Mouse (Mus musculus): ENCODE data around the gene Ncor2.

Ncor2 gene

DNA sequence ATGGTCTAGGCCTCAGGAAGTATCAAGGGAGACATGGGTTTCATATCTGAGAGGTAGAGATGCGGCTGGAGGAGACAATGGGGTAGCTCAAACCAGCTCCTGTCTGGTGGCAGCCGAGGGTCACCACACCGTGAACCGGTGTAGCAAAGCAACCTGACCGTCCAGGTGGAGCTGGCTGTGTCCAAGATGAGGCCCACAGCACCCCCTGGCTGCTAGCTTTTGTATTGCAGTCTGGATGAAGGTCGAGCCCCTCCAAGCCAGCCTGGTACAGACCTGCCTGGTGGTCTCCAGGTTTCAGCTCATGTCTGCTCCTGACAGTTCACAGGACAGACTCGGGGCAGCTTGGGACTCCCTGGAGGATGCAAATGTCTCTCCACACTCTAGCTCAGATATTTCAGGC lies 164.5 kb downstream of the Ncor2 start:
- DNase-seq, result peak; percentile 54

DNA sequence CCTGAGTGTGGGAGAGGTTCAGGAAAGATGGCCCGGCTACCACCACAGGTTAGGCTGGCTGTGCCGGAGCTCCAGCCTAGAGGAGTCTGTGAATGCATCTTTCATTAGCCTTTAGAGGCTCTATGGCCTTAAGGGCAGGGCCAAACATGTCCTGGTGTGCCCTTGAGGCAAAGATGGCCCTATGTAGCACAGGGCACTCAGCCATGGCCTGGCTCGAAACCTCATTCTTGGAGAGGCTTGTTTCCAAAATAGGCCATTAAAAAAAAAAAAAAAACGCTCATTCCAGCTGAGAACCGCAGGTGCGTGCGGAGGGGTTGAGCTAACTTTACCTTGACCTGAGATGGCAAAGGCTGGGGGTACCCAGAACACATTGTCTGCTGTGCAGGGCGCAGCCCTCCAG lies 167.4 kb downstream of the Ncor2 start:
- no peak for DNase-seq

- DNase-seq, result no peak
These were observed 167.9 kb downstream of the Ncor2 start for GRCm38 (mm10) chr5:125011166-125011565.

- DNase-seq, result no peak
These were observed 172.1 kb downstream of the Ncor2 start for GRCm38 (mm10) chr5:125006896-125007295.

- DNase-seq, result peak; percentile 8
These were observed 173.0 kb downstream of the Ncor2 start for GRCm38 (mm10) chr5:125005871-125006652.

GRCm38 (mm10) chr5:125003873-125004255 lies 175.2 kb downstream of the Ncor2 start:
- no peak for DNase-seq

- DNase-seq, result no peak
These were observed 175.8 kb downstream of the Ncor2 start, which contains the start of gene Rflna for GRCm38 (mm10) chr5:125002969-125003872. Rflna (plus strand) TSS chr5:125003221.

GRCm38 (mm10) chr5:125000756-125001250 lies 178.2 kb downstream of the Ncor2 start:
- DNase-seq, result no peak

GRCm38 (mm10) chr5:124997913-124998312 lies 181.1 kb downstream of the Ncor2 start:
- no peak for DNase-seq

DNA sequence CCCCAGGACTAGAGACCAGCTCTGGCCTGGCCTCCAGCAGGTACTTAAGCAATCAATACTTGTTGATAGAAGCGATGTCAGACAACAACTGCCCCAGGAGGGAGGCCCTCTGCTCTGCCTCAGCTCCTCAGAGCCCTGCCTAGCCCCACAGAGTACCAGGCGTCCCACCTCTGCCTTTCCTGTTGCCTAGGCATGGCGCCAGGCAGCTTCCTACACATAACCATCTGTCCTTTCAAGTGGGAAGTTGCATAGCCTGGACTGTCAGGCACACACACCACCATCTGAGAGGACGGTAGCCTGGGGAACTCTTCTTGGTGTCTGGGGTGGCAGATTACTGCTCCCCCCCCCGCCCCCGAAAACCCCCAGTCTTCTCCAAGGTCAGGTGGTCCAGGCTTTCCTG lies 182.2 kb downstream of the Ncor2 start:
- peak; percentile 65 for DNase-seq

- no peak for DNase-seq
These were observed 186.1 kb downstream of the Ncor2 start for GRCm38 (mm10) chr5:124992891-124993290.

DNA sequence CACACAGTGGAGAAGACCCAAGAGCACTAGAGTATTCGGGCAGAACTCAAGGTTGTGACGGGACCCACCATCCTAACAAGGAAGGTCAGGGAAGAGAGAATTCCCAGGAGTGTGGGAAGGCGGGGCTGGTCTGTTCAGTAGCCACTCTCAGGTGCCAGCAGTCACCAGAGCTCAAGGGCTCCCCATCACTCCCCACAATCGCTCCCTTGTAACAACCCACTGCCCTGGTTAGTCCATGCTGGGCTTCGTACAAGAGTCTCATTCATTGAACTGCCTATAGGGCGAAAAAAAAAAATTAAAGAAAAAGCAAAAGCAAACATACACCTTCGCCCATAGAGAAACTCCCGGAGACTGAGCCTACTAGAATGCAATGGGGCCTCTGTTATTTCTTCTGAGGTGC lies 186.7 kb downstream of the Ncor2 start:
- no peak for DNase-seq

GRCm38 (mm10) chr5:124989724-124990123 lies 189.3 kb downstream of the Ncor2 start:
- DNase-seq, result no peak

DNA sequence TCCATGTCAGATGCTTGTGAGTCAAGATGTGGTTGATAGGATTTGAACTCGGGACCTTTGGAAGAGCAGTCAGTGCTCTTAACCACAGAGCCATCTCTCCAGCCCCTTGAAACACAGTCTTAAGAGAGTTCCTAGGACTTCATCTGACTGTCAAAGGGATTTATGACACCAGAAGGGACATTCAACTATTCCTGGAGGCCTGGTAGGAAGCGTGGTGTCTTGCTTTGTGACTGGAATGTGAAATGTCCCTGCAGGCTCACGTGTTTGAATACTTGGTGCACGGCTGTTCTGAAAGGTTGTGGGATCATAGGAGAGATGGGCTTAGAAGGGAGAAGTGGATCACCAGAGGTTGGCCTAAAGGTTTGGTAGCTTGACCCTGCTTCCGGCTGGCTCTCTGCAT lies 192.4 kb downstream of the Ncor2 start:
- DNase-seq, result no peak

GRCm38 (mm10) chr5:124986222-124986621 lies 192.8 kb downstream of the Ncor2 start:
- DNase-seq, result no peak

- DNase-seq, result no peak
These were observed 209.2 kb downstream of the Ncor2 start for GRCm38 (mm10) chr5:124969790-124970189.

All from right cerebral cortex, postnatal 25 days (tissue).